Mouse (Mus musculus): ENCODE measurements around the gene Aff3.

DNA sequence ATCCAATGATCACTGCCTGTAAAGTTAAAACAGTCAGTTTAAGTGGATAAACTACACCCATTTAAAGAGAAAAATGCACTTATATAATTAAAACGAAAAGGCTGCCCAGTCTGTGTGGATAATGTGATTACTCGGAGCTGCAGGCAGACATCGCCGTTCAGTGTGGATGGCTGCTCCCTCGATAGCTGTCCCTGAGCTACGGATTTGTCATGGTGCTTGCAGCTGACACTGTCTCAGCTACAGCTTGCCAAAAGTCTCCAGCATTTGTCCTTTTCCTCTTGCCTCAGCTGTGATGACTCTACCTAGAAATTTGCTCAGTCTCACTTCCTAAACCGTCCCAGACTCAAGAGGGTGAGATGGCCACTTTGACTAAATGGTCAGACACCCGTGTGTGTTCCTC is 401.5 kb downstream of the Aff3 start:
- TF ChIP-seq POLR2A (IDR thresholded peaks at IDR 0.05; ENCODE audit: borderline replicate concordance, extremely low read depth, low read depth, low read length) (no peak), CTCF (IDR thresholded peaks at IDR 0.05; ENCODE audit: insufficient read depth, low read length) (no peak)

Measured in lung, adult 2 months (tissue).